Mouse (Mus musculus): ENCODE data around the gene Ppp5c.

The Ppp5c gene

GRCm38 (mm10) chr7:17017036-17017435 lies 10.7 kb downstream of the Ppp5c start:
- in situ Hi-C loops (cut with MboI, MseI) = no loop called here

- in situ Hi-C loops (cut with MboI, MseI) = no loop called here
These were observed 12.3 kb downstream of the Ppp5c start for GRCm38 (mm10) chr7:17015381-17015780.

GRCm38 (mm10) chr7:17011909-17012590 lies 15.7 kb downstream of the Ppp5c start:
- in situ Hi-C loops (cut with MboI, MseI) = no loop called here

GRCm38 (mm10) chr7:17010010-17010347 lies 17.7 kb downstream of the Ppp5c start:
- in situ Hi-C loops (cut with MboI, MseI) = no loop called here

GRCm38 (mm10) chr7:17009326-17010009 lies 18.3 kb downstream of the Ppp5c start:
- in situ Hi-C loops (cut with MboI, MseI) = no loop called here

GRCm38 (mm10) chr7:17007300-17007699 lies 20.4 kb downstream of the Ppp5c start:
- in situ Hi-C loops (cut with MboI, MseI) = no loop called here

- in situ Hi-C loops (cut with MboI, MseI) = no loop called here
These were observed 23.0 kb downstream of the Ppp5c start for GRCm38 (mm10) chr7:17004716-17005115.

- in situ Hi-C loops (cut with MboI, MseI) = no loop called here
These were observed 24.3 kb downstream of the Ppp5c start for GRCm38 (mm10) chr7:17003230-17003960.

- in situ Hi-C loops (cut with MboI, MseI) = no loop called here
These were observed 25.1 kb downstream of the Ppp5c start for GRCm38 (mm10) chr7:17002375-17003195.

GRCm38 (mm10) chr7:16999650-17000049 lies 28.1 kb downstream of the Ppp5c start:
- in situ Hi-C loops (cut with MboI, MseI) = loop anchor here (5.0 kb wide), 1 partner anchor 47 kb away; no protein-coding TSS in a partner anchor

GRCm38 (mm10) chr7:16999233-16999632 lies 28.5 kb downstream of the Ppp5c start:
- in situ Hi-C loops (cut with MboI, MseI) = loop anchor here (5.0 kb wide), 1 partner anchor 47 kb away; no protein-coding TSS in a partner anchor

GRCm38 (mm10) chr7:16995345-16995744 lies 32.4 kb downstream of the Ppp5c start:
- in situ Hi-C loops (cut with MboI, MseI) = loop anchor here (5.0 kb wide), 1 partner anchor 43 kb away; no protein-coding TSS in a partner anchor

GRCm38 (mm10) chr7:16994400-16994799 lies 33.3 kb downstream of the Ppp5c start:
- in situ Hi-C loops (cut with MboI, MseI) = no loop called here

GRCm38 (mm10) chr7:16993651-16994399 lies 33.9 kb downstream of the Ppp5c start:
- in situ Hi-C loops (cut with MboI, MseI) = no loop called here

GRCm38 (mm10) chr7:16992451-16992807 lies 35.3 kb downstream of the Ppp5c start, which contains the start of gene Ccdc8:
TSS of gene Ccdc8 (plus strand) at chr7:16992708.
- in situ Hi-C loops (cut with MboI, MseI) = no loop called here

- in situ Hi-C loops (cut with MboI, MseI) = no loop called here
These were observed 35.9 kb downstream of the Ppp5c start for GRCm38 (mm10) chr7:16991681-16992450.

- in situ Hi-C loops (cut with MboI, MseI) = no loop called here
These were observed 37.5 kb downstream of the Ppp5c start for GRCm38 (mm10) chr7:16990006-16990744.

- in situ Hi-C loops (cut with MboI, MseI) = no loop called here
These were observed 39.3 kb downstream of the Ppp5c start for GRCm38 (mm10) chr7:16988405-16988804.

GRCm38 (mm10) chr7:16987541-16988149 lies 40.1 kb downstream of the Ppp5c start:
- in situ Hi-C loops (cut with MboI, MseI) = no loop called here

Measured in regulatory T cell (primary cell).